Mouse (Mus musculus): ENCODE results near the gene Flt1. TPM values are rescaled to one million over a fixed set of nuclear protein-coding genes. Genes with fewer than 3 reads are reported as not detected.

Gene Flt1
- polyA plus RNA-seq, 1 experiment from 2014 or later: 13.1 TPM

GRCm38 (mm10) chr5:147732926-147733325, 7.1 kb upstream of the Flt1 start:
- no peak overlapping the region for H3K27ac ChIP-seq (ENCODE audit: low read depth, low read length)
- no peak for ATAC-seq (ENCODE audit: insufficient read depth, low FRiP score, low TSS enrichment)
- 91% methylated on average over 5 of the region's 5 CpGs for WGBS

GRCm38 (mm10) chr5:147727481-147727880, 1.7 kb upstream of the Flt1 start:
- Histone ChIP-seq H3K4me3 (ENCODE audit: low read depth, low read length) (no peak overlapping the region), H3K27ac (ENCODE audit: low read depth, low read length) (no peak overlapping the region), H3K9ac (ENCODE audit: low read length) (no peak overlapping the region), H3K36me3 (ENCODE audit: control insufficient read depth, insufficient read depth, low read length) (no peaks in the 10 kb centered on the region), H3K27me3 (ENCODE audit: control insufficient read depth, insufficient read depth, low read length) (peaks cover 62% of the 10 kb centered on the region), H3K4me1 (ENCODE audit: control insufficient read depth, insufficient read depth, low read length) (peaks cover 9% of the 10 kb centered on the region), H3K4me2 (ENCODE audit: low read depth) (no peak overlapping the region), H3K9me3 (ENCODE audit: control insufficient read depth, low read length) (no peaks in the 10 kb centered on the region)
- no peak for DNase-seq (ENCODE audit: low spot score)
- no peak for ATAC-seq (ENCODE audit: insufficient read depth, low FRiP score, low TSS enrichment)
- WGBS: 11% methylated on average over 12 of the region's 12 CpGs

More at GRCm38 (mm10) chr5:147732926-147733325, 7.1 kb upstream of the Flt1 start:
- H3K27me3 ChIP-seq (ENCODE audit: control insufficient read depth, insufficient read depth, low read length): peaks cover 13% of the 10 kb centered on the region
- no peak for DNase-seq (ENCODE audit: low spot score)
- H3K9ac ChIP-seq (ENCODE audit: low read length): no peak overlapping the region
- H3K9me3 ChIP-seq (ENCODE audit: control insufficient read depth, low read length): no peaks in the 10 kb centered on the region
- no peak overlapping the region for H3K4me2 ChIP-seq (ENCODE audit: low read depth)
- H3K4me1 ChIP-seq (ENCODE audit: control insufficient read depth, insufficient read depth, low read length): no peaks in the 10 kb centered on the region
- no peak overlapping the region for H3K4me3 ChIP-seq (ENCODE audit: low read depth, low read length)
- H3K36me3 ChIP-seq (ENCODE audit: control insufficient read depth, insufficient read depth, low read length): no peaks in the 10 kb centered on the region

- H3K4me3 ChIP-seq (ENCODE audit: low read depth, low read length): no peak overlapping the region
- H3K36me3 ChIP-seq (ENCODE audit: control insufficient read depth, insufficient read depth, low read length): no peaks in the 10 kb centered on the region
- H3K27me3 ChIP-seq (ENCODE audit: control insufficient read depth, insufficient read depth, low read length): peaks cover 67% of the 10 kb centered on the region
- WGBS: 3% methylated on average over 18 of the region's 18 CpGs
- H3K4me2 ChIP-seq (ENCODE audit: low read depth): peak overlapping the region; percentile 41; the same call in 1 of the 2 replicates
- H3K27ac ChIP-seq (ENCODE audit: low read depth, low read length): no peak overlapping the region
- H3K9ac ChIP-seq (ENCODE audit: low read length): no peak overlapping the region
- H3K9me3 ChIP-seq (ENCODE audit: control insufficient read depth, low read length): no peaks in the 10 kb centered on the region
- peaks cover 9% of the 10 kb centered on the region for H3K4me1 ChIP-seq (ENCODE audit: control insufficient read depth, insufficient read depth, low read length)
- ATAC-seq (ENCODE audit: insufficient read depth, low FRiP score, low TSS enrichment) (no peak), DNase-seq (ENCODE audit: low spot score) (no peak)
Observed at GRCm38 (mm10) chr5:147726701-147727393, 1.0 kb upstream of the Flt1 start.

- DNase-seq (ENCODE audit: low spot score) (peak; percentile 65), ATAC-seq (ENCODE audit: insufficient read depth, low FRiP score, low TSS enrichment) (peak; percentile 39; the same call in 1 of the 2 replicates)
- Histone ChIP-seq H3K4me2 (ENCODE audit: low read depth) (peak overlapping the region; percentile 41), H3K4me1 (ENCODE audit: control insufficient read depth, insufficient read depth, low read length) (peaks cover 9% of the 10 kb centered on the region), H3K36me3 (ENCODE audit: control insufficient read depth, insufficient read depth, low read length) (no peaks in the 10 kb centered on the region), H3K4me3 (ENCODE audit: low read depth, low read length) (peak overlapping the region; percentile 21), H3K27me3 (ENCODE audit: control insufficient read depth, insufficient read depth, low read length) (peaks cover 84% of the 10 kb centered on the region), H3K27ac (ENCODE audit: low read depth, low read length) (no peak overlapping the region), H3K9ac (ENCODE audit: low read length) (peak overlapping the region; percentile 39), H3K9me3 (ENCODE audit: control insufficient read depth, low read length) (no peaks in the 10 kb centered on the region)
- under 1% methylated on average over 69 of the region's 69 CpGs for WGBS
Observed at GRCm38 (mm10) chr5:147724945-147725830, 623 bp downstream of the Flt1 start.

GRCm38 (mm10) chr5:147724391-147724790, 1.4 kb downstream of the Flt1 start:
- no peak for ATAC-seq (ENCODE audit: insufficient read depth, low FRiP score, low TSS enrichment)
- under 1% methylated on average over 14 of the region's 14 CpGs for WGBS
- Histone ChIP-seq H3K27ac (ENCODE audit: low read depth, low read length) (no peak overlapping the region), H3K4me2 (ENCODE audit: low read depth) (no peak overlapping the region), H3K4me1 (ENCODE audit: control insufficient read depth, insufficient read depth, low read length) (peaks cover 9% of the 10 kb centered on the region), H3K9ac (ENCODE audit: low read length) (no peak overlapping the region), H3K4me3 (ENCODE audit: low read depth, low read length) (0 out of 2 replicates have a peak overlapping the region, but pooled peaks have one; percentile 21), H3K27me3 (ENCODE audit: control insufficient read depth, insufficient read depth, low read length) (peaks cover 83% of the 10 kb centered on the region), H3K9me3 (ENCODE audit: control insufficient read depth, low read length) (no peaks in the 10 kb centered on the region), H3K36me3 (ENCODE audit: control insufficient read depth, insufficient read depth, low read length) (no peaks in the 10 kb centered on the region)
- no peak for DNase-seq (ENCODE audit: low spot score)

- no peaks in the 10 kb centered on the region for H3K9me3 ChIP-seq (ENCODE audit: control insufficient read depth, low read length)
- H3K4me3 ChIP-seq (ENCODE audit: low read depth, low read length): no peak overlapping the region
- no peak overlapping the region for H3K9ac ChIP-seq (ENCODE audit: low read length)
- no peak for DNase-seq (ENCODE audit: low spot score)
- no peak overlapping the region for H3K4me2 ChIP-seq (ENCODE audit: low read depth)
- WGBS: 2% methylated on average over 17 of the region's 17 CpGs
- no peak for ATAC-seq (ENCODE audit: insufficient read depth, low FRiP score, low TSS enrichment)
- peaks cover 80% of the 10 kb centered on the region for H3K27me3 ChIP-seq (ENCODE audit: control insufficient read depth, insufficient read depth, low read length)
- H3K27ac ChIP-seq (ENCODE audit: low read depth, low read length): no peak overlapping the region
- H3K4me1 ChIP-seq (ENCODE audit: control insufficient read depth, insufficient read depth, low read length): peaks cover 9% of the 10 kb centered on the region
- H3K36me3 ChIP-seq (ENCODE audit: control insufficient read depth, insufficient read depth, low read length): no peaks in the 10 kb centered on the region
Observed at GRCm38 (mm10) chr5:147723811-147724210, 2.0 kb downstream of the Flt1 start.

- H3K4me2 ChIP-seq (ENCODE audit: low read depth): no peak overlapping the region
- 17% methylated on average over 8 of the region's 8 CpGs for WGBS
- ATAC-seq (ENCODE audit: insufficient read depth, low FRiP score, low TSS enrichment): no peak
- no peak overlapping the region for H3K27ac ChIP-seq (ENCODE audit: low read depth, low read length)
- no peak for DNase-seq (ENCODE audit: low spot score)
- no peak overlapping the region for H3K4me3 ChIP-seq (ENCODE audit: low read depth, low read length)
- peaks cover 60% of the 10 kb centered on the region for H3K27me3 ChIP-seq (ENCODE audit: control insufficient read depth, insufficient read depth, low read length)
- peaks cover 9% of the 10 kb centered on the region for H3K4me1 ChIP-seq (ENCODE audit: control insufficient read depth, insufficient read depth, low read length)
- no peaks in the 10 kb centered on the region for H3K36me3 ChIP-seq (ENCODE audit: control insufficient read depth, insufficient read depth, low read length)
- H3K9ac ChIP-seq (ENCODE audit: low read length): no peak overlapping the region
- H3K9me3 ChIP-seq (ENCODE audit: control insufficient read depth, low read length): no peaks in the 10 kb centered on the region
Observed at GRCm38 (mm10) chr5:147721438-147721837, 4.4 kb downstream of the Flt1 start.

- no peak overlapping the region for H3K4me2 ChIP-seq (ENCODE audit: low read depth)
- DNase-seq (ENCODE audit: low spot score) (no peak), ATAC-seq (ENCODE audit: insufficient read depth, low FRiP score, low TSS enrichment) (no peak)
- WGBS: 88% methylated on average over 7 of the region's 7 CpGs
- no peaks in the 10 kb centered on the region for H3K4me1 ChIP-seq (ENCODE audit: control insufficient read depth, insufficient read depth, low read length)
- peaks cover 33% of the 10 kb centered on the region for H3K27me3 ChIP-seq (ENCODE audit: control insufficient read depth, insufficient read depth, low read length)
- no peaks in the 10 kb centered on the region for H3K9me3 ChIP-seq (ENCODE audit: control insufficient read depth, low read length)
- no peak overlapping the region for H3K27ac ChIP-seq (ENCODE audit: low read depth, low read length)
- no peak overlapping the region for H3K9ac ChIP-seq (ENCODE audit: low read length)
- H3K4me3 ChIP-seq (ENCODE audit: low read depth, low read length): no peak overlapping the region
- H3K36me3 ChIP-seq (ENCODE audit: control insufficient read depth, insufficient read depth, low read length): no peaks in the 10 kb centered on the region
Observed at GRCm38 (mm10) chr5:147718335-147718734, 7.5 kb downstream of the Flt1 start.

Measured in neural tube, embryonic 11.5 days (tissue).